Mouse (Mus musculus) MEL-GATA-1-ER (cell line): ENCODE measurements around the gene App.

Source experiments
- DNase-seq: peaks from one replicate; pipeline ENCODE4 v3.0.0-alpha.2; 2012; ENCODE audit warnings: low read depth; ENCODE audit errors: extremely low read depth

Gene App

DNA sequence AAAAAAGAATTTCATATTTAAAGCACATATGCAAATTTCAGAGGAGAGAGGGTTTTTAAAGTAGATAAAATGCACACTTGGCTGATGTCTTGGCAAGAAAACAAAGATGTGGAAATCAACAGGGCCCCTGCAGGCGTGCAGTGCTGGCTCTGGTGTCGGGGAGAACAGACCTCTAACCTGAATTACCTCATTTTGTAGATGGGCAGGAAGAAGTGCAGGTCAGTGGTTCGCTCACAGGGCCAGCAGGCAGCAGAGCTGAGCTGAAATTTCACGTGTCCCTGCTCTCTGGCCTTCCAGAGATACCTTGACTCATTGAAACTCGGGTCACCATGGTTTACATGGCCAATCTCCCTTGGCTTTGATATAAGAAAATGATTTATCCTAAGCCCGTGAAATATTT, 87.7 kb downstream of the App start:
- DNase-seq = no peak

DNA sequence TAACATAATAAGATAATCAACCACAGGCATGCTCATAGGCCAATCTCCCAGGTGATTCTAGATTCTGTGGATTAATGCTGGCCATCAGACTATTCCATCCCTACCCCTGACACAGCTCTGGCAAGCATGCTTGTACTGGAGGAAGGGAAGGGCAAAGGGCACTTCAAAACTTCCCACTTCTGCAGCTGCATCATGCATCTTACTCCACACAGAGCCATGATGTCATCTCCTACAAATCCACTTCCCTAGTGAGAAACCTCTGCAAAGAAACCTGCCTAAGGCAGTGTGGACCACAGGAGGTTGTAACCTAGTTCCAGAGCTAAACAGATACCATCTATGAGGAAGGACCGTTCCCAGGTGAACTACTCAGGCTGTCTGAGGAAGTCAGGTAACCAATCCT, 89.4 kb downstream of the App start:
- no peak for DNase-seq

DNA sequence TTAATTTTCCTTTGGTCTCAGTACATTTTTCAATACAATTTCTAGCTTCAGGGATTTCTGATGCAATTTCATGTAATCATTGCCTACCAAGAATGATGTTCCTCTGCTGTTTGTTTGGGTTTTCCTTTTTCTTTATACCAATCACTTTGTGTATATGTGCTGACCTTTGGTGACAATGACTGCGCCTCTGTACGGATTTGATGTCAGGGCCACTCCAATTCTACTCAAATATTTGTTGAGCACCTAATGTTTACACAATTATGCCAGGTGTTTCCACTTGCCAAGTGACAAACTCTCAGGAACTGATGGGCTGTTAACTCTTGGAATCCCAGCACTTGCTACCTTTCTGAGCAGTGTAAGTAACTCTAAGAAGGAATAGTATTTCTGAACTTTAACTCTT, 98.2 kb downstream of the App start:
- no peak for DNase-seq

DNA sequence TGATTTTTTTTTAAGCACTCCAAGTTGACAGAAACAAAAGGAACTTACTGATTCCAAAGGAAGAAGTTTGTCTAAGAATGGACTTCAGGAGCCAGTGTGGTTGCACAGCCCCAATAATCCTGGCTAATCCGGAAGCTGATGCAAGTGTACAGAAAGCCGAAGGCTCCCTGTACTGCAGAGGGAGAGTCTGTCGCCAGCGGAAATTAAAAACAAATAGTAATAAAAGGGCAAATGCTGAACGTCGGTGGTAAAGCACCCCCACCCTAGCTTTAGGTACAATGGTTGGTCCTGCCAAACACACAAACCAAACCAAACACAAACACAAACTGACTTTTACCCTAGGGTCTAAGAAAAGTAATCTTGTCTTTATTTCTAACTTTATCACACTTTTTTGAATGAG, 98.7 kb downstream of the App start:
- no peak for DNase-seq

DNA sequence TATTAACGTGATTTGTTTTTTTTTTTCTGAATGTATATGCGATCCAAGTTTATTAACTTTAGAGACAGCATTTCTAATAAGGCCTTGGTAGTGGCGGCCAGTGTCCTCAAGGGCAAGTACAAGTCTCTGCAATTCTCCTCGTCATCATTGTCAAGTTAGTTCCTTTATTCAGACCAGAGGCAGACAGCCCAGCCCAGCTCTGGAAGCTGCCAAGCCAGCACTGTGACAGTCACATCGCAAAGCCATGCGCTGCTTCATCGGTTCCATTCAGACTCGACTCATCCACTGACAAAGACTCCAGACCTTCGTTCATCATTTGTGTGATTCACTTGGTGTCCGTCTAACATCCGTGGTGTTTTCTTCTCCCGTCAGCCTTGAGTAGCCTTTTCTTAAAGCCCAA, 100.9 kb downstream of the App start:
- no peak for DNase-seq

DNA sequence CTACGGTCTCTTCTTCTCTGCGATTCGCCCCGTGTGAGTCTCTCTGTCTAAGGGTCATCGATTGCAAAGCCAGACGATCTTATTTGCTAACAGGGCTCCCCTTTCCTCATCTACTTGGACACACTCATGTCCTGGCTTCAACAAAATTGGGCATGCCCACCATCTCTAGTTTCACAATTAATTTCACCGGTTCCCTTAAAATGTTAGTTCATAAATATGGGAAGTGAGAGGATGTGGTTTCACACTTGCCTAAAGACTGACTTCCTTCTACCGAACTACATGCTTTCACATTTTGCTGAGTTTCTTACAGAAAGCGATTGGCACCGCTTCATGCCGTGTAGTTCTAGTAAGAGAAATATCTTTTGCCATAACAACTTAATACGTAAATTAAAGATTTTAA, 101.8 kb downstream of the App start:
- no peak for DNase-seq

DNA sequence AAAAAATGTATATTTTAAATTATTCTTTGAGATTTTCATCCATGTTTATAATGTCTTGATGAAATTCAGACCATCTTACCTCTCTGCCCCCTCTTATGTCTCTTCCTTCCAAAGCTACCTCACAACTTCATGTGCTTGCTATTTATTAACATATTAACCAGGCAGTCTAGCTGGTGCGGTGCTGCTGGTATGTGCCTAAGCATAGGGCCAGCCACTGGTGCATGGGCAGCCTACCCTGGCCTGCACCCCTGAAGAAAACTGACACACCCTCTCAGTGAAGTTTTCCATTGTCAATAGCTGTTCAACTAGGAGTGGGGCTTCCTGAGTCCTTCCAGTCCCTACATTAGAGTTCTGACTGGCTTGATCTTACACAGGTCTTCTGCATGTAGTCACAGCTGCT, 102.3 kb downstream of the App start:
- no peak for DNase-seq

DNA sequence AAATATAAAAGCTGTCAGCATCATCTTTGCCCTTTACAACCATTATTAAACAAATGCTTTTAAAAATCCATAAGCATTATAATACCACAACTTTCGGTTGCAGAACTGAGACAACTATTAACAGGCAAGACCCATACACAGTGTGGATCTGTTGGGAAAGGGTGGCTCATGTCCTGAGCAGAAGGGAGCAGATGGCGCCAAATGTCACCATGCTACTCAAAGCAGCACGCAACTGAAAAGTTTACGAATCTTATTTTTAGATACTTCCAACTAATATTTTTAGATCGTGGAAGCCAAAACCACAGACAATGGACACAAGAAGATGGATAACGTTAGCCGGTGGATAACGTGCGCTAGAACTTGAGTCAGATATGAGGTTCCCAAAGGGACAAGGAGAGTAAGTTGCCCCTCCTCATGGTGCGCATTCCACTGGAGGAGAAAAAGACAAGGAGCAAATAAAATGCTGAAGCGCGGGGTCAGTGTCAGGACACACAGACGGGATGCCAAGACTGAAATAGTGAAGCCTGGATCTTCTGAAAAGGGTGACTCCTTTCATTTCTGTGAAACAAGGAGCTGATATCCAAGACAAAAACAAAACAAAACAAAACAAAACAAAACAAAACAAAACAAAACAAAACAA, 106.2 kb downstream of the App start:
- no peak for DNase-seq

DNA sequence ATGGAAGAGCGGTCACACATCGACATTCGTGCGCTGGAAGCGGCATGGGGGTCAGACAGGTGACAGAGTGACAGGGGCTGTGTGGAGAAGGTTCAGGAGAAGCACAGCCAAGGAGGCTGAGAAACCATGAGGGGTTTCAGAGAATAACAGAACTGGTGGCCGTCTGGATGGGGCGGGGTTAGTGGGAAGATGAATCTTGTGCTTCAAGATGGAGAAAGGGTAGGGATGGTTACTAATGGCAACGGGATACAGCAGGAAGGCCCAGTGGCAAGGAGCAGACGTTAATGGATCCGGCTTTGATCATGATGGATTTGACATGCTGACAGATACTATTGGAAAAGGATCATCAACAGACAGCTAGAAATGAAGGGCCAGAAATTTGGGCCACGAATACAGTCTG, 107.3 kb downstream of the App start:
- no peak for DNase-seq

DNA sequence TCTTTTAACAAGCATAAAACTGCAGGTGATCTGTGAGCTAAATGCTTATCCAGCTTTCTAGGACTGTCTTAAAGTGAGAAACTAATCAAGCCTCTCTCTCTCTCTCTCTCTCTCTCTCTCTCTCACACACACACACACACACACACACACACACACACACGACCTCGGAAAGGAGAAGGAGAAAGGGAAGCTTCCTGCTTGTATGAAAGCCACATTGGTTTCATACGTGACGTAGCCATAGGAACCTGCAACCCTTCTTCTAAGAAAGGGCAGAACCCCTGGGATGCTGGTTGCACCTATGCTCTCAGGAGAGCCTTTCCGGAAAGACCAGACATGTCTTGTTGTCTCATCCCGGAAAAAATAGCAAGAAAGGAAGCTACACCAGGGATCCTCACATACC, 108.8 kb downstream of the App start:
- DNase-seq = no peak

DNA sequence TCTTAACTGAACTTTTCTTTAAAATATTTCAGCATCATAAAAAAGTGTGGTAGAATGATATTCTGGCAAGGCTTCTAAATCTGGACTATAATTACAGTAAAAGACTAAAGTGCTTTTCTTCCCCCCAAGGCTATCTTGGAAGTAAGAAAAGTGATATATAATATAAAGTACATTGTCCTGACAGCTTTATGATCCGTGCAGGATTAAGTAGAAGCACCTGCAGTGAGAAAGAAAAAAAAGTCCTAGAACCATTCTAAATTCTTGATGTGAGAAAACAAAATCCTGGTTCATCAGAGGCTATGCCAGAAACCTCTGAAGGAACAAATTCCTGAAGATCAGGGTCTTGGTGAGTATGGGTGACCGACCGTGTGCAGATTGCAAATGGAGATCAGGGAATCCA, 110.8 kb downstream of the App start:
- no peak for DNase-seq

DNA sequence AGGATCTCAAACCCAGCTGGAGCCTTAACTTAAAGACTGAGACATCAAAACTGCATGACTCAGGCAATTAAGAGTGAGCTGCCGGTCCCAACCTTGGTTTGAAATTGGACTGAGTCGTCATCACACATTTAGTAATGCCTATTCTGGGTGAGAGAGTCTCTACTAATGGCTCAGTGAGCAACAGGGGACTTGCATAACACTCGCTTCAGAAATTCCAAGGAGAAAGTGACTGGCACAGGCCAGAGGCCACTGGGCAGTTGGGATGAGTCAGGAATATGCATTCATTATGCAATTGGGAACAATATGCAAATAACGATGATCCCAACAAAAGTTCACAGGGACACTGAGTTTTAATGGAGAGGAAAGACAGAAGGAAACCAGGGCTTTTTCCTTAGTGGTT, 111.8 kb downstream of the App start:
- no peak for DNase-seq

DNA sequence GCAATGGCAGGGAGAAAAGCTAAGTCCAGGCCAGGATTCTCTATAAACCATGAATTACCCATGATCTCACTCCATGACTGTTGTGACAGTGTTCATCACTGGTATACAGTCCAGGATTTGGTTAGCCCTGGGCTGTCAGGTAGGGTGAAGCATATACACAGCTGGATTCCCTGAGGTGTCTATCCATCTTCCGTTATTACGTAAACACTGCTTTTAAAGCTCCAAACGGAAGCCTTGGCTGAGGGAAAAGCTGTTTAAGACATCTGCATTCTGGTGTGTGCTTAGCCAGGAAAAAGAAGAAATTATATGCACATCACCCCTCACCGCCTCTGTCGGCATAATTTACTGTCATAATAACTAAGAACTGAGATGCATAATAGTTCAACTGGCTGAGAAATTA, 115.4 kb downstream of the App start:
- no peak for DNase-seq

DNA sequence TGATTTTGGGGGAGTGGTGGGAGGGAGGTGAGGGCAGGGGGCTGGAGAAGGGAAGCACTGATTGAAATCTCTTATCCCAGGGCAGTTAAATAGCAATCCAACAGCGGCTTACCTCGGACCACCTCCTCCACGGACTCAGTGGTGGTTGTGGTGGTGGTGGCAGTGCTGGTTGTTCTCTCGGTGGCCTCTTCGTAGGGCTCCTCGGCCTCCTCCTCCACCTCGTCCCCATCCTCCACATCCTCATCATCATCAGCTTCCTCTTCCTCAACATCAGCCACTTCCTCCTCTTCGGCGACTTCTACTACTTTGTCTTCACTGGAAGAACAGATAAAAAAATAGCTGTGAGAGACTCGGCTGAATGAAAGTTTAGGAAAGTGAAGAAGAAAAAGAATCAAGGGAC, 117.4 kb downstream of the App start:
- DNase-seq = no peak

DNA sequence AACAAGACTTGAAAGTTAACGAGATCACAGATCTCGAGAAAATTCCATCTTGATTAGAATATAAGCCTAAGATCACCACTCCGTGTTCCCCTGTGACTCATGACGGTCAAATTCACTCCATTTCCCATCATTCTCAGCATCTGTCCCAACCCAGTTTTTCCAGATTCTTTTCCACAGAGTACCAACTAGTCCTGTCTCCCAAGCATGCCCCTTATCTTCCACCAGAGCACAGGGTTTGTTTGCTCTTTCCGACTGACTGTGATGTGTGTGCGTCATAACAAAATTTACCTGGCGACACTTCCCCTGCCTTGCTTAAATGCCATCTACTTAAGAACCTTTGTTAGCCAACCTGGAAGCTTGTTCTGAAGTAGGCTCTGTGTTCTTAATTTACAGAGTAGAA, 119.6 kb downstream of the App start:
- DNase-seq = no peak

DNA sequence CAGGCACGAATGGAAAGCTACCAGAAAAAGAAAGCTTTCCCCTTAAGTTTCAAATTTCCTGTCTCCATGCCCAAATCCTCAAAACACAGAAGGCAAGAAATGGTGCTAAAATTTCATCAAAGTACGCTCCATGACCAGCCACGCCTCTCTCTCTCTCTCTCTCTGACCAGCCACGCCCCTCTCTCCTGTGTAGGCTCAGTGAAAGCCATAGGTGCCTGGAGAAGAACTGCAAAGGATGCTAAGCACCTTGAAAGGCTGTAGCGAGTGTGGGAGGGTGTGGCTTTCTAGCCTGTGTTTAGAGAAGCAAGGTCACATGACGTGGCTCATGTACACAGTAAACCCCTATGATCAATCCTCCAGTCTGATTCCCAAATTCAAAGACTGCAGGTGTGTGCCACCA, 126.3 kb downstream of the App start:
- no peak for DNase-seq

DNA sequence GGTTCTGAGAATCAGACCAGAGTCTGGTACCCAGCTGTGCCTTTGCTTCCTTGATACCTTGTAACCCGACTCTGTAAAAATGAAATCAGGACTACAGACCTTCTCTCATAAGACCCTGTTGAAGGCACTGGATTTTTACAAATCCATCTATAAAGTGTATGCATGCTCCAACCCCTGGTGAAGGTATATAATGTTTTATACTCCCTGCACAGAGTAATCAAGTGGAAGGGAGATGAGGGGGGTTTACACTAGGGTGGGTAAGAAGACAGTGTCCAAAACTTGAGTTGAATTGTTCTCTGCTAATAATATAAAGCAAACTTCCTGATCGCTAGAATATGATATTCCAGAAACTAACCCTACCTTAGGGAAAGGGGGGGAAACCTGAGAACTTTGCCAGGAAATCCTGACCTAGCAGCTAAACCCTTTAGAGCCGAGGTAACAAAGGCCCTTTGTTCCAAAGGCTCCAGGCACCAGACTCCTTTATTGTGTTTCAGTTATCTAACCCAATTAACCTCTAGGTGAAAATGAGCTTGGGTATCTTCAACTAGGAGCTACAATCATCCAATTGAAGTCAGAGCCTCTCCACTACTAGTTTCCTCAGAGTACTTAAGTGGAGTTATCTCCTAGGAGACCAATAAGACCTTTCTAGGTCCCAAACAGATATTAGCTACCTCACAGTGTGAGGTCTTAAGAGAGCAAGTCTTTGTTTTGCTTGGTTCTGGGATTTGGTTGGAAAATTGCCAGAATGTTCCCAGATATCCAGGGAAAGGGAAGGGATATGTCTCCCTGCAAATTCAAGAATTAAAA, 132.2 kb downstream of the App start:
- DNase-seq = no peak

DNA sequence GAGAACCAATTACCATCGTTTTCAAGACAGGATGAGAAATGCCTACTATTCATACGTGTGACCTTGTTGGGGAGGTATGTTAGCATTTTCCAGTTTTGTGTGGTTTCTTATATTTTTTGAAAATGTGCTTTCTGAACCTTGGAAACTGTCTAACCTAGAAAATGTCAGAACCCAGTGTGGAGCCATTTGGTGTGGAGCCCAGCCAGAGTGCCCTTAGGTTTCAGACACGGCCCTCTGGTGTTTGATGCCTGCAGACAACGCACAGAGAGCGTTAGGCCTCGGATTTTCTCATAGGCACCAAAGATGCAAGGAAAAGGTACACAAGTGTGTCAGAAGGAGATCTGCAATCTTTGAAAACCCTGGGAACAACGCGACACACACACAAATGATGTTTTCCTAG, 134.8 kb downstream of the App start:
- DNase-seq = no peak

DNA sequence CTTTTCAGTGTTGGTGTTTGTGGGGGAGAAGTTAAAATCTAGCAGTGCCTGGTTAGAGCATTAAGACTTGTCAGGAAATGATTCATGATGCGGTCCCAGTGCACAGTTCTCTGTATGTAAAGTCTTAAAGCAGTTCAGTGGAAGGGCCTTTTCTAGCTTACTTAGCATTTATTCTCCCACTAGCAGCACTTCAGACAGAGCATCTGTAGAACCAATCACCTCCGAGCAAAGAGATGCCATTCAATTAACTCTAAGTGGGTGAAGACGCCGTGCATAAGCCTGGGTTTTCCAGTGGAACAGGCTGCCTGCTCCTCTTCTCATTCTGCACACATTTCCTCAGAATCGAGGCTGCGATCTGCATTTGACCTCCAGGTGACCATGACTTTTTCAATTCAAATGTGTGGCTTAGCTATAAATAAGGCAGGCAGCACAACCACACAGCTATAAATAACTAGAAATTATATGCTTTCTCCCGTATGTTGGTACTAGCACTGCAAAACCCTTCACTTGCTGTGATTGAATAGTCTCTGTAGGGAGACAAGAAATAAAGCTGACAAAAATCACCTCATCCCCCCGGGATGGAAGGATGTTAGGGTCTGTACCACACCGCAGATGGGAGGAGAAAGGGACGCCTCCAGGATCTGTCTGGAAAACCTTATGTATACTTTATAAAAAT, 135.5 kb downstream of the App start:
- DNase-seq = no peak

DNA sequence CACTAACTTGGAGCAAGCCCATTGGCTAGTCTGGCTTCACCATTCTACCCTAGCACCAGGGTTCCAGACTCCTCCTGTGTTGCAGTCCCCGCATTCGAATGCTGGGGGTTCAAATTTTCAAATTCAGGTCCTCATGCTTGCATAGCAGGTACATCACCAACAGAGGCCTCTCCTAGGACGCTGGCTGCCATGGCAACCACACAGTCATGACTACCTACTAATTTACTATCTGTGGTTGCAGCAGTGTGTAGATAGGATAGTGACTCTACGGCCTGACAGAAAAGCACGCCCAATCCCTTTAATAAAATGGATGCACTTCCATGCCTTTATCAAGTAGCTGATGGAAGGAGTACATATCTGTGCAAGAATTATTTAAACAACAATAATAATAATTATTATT, 137.8 kb downstream of the App start:
- DNase-seq = no peak

DNA sequence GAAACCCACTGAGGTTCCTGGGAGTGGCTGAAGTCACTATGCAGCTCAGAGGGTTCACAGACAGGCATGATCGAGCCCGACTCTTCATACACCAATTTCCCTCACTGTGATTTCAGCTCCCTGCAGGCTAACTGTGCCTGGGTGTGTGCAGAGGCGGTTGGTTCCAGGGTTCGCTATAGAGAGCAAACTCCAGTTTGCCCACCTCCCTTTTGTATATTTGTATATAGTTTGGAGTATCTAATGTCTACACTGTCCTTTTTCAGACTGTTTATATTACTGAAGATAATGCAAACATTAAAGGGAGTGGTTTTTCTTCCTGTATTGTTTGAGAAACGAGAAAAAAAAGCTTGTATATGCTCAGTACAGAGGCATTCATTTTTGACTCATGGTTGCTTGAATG, 139.8 kb downstream of the App start:
- DNase-seq = no peak

DNA sequence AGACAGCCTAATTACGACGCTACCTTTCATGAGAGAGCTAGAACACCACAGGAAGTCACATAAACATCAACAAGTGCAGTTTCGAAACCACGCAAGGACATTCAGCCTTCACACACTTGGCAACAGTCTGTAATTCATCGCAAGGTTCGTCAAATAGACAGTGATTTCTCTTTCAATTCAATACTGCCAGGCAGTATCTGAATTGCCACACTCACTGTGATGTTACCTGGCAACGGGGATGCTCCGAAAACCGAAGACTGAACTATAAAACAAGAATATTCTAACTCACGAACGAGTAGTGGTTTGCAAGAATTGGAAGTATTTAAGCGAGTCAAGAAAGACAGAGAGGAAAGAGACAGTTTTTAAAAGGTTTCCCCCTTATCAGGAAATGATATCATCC, 142.8 kb downstream of the App start:
- no peak for DNase-seq

DNA sequence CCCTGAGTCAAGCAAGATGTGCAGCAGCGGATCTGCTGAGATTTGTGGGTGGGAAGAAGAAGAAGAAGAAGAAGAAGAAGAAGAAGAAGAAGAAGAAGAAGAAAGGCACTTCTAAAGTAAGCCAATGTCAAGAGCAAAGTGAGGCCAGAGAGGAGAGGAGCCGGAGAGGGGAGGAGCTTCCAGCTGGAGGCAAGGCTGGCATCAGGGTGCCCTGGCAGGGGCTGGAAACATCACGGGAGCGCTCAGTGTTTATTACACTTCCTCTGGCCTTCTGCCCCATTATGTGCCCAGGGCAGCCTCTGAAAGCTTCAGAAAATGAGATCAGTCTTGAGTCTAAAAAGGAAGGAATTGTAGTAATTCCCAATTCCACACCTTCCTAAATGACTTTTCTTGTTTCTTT, 145.2 kb downstream of the App start:
- DNase-seq = no peak
